Mouse (Mus musculus) midbrain, embryonic 11.5 days (tissue): ENCODE data around the gene Scml4. TPM values are rescaled to one million over a fixed set of nuclear protein-coding genes. Genes with fewer than 3 reads are reported as not detected.

Experiments
- ATAC-seq: fragments of 200-750 bp; cut with Nextera tagmentation; 2 replicates; pipeline ENCODE4 v1.8.0; 2017; ENCODE audit warnings: moderate TSS enrichment, moderate library complexity; ENCODE audit not compliant: low FRiP score
- DNase-seq: peaks from one replicate; pipeline ENCODE4 v3.0.0; 2015; ENCODE audit warnings: low spot score; ENCODE audit errors: missing footprints
- H3K27ac ChIP-seq: fragments of 300-500 bp; sonication (generic); 2 replicates; pipeline ENCODE4 v1.5.1; 2014; ENCODE audit warnings: low read depth, low read length
- H3K27me3 ChIP-seq: fragments of 300-500 bp; sonication (generic); 2 replicates; pipeline ENCODE4 v1.6.1; 2014; ENCODE audit warnings: mild to moderate bottlenecking, low read length, moderate library complexity, mixed read lengths; ENCODE audit not compliant: control insufficient read depth, insufficient read depth
- H3K36me3 ChIP-seq: fragments of 300-500 bp; sonication (generic); 2 replicates; pipeline ENCODE4 v1.6.1; 2014; ENCODE audit warnings: mild to moderate bottlenecking, low read length, moderate library complexity, mixed read lengths; ENCODE audit not compliant: control insufficient read depth, insufficient read depth
- H3K4me1 ChIP-seq: fragments of 300-500 bp; sonication (generic); 2 replicates; pipeline ENCODE4 v1.6.1; 2014; ENCODE audit warnings: low read length; ENCODE audit not compliant: control insufficient read depth, insufficient read depth
- H3K4me2 ChIP-seq: fragments of 300-500 bp; sonication (generic); 2 replicates; pipeline ENCODE4 v1.6.1; 2014; ENCODE audit warnings: mild to moderate bottlenecking, moderate library complexity
- H3K4me3 ChIP-seq: fragments of 300-500 bp; sonication (generic); 2 replicates; pipeline ENCODE4 v1.5.1; 2014; ENCODE audit warnings: low read depth, low read length
- H3K9ac ChIP-seq: fragments of 300-500 bp; sonication (generic); 2 replicates; pipeline ENCODE4 v1.6.1; 2014; ENCODE audit warnings: low read length
- H3K9me3 ChIP-seq: fragments of 300-500 bp; sonication (generic); 2 replicates; pipeline ENCODE4 v1.6.1; 2016; ENCODE audit warnings: low read length; ENCODE audit not compliant: control insufficient read depth
- WGBS: fragments of 180-500 bp; shearing (Covaris S2); extraction: QIAGEN DNeasy Blood & Tissue Kit; methylation state at CpG from one replicate; pipeline ENCODE4 v1.1.7; 2014; 5-methylcytosine and 5-hydroxymethylcytosine counted together
- polyA plus RNA-seq: library from polyadenylated mRNA; unstranded; fragments of >200 nt; fragmentation: Nextera tagmentation; extraction: Ambion mirVana; gene quantifications from 2 replicates; pipeline ENCODE4 v1.2.1, GENCODE M21; 2014

Gene Scml4
- polyA plus RNA-seq, 1 experiment from 2014 or later, result 1.1 TPM

GRCm38 (mm10) chr10:42978346-42978745 is 118.2 kb downstream of the Scml4 start:
- WGBS, result 53% methylated on average over 3 of the region's 3 CpGs

GRCm38 (mm10) chr10:42980999-42981757 is 121.0 kb downstream of the Scml4 start:
- DNase-seq (peak; percentile 82), ATAC-seq (no peak)
- Histone ChIP-seq H3K27me3 (no peaks in the 10 kb centered on the region; the same call in 1 of the 2 replicates), H3K4me2 (no peak overlapping the region), H3K9me3 (no peaks in the 10 kb centered on the region), H3K9ac (no peak overlapping the region), H3K27ac (no peak overlapping the region), H3K4me3 (no peak overlapping the region), H3K4me1 (no peaks in the 10 kb centered on the region), H3K36me3 (no peaks in the 10 kb centered on the region)
- WGBS, result 63% methylated on average over 7 of the region's 7 CpGs

More at GRCm38 (mm10) chr10:42978346-42978745, 118.2 kb downstream of the Scml4 start:
- H3K36me3 ChIP-seq, result no peaks in the 10 kb centered on the region
- no peak overlapping the region for H3K27ac ChIP-seq
- H3K9me3 ChIP-seq, result no peaks in the 10 kb centered on the region
- ATAC-seq (no peak), DNase-seq (peak; percentile 72)
- H3K4me1 ChIP-seq, result no peaks in the 10 kb centered on the region
- H3K4me3 ChIP-seq, result no peak overlapping the region
- no peak overlapping the region for H3K9ac ChIP-seq
- H3K4me2 ChIP-seq, result no peak overlapping the region
- H3K27me3 ChIP-seq, result peaks cover 2% of the 10 kb centered on the region; the same call in 1 of the 2 replicates

GRCm38 (mm10) chr10:42984886-42985285 is 124.7 kb downstream of the Scml4 start:
- ATAC-seq, result no peak
- Histone ChIP-seq H3K27me3 (no peaks in the 10 kb centered on the region), H3K9ac (no peak overlapping the region), H3K4me2 (no peak overlapping the region), H3K4me1 (peaks cover 3% of the 10 kb centered on the region; the same call in 1 of the 2 replicates), H3K27ac (no peak overlapping the region), H3K4me3 (no peak overlapping the region), H3K36me3 (no peaks in the 10 kb centered on the region), H3K9me3 (no peaks in the 10 kb centered on the region)
- WGBS, result 75% methylated on average over 4 of the region's 4 CpGs
- DNase-seq, result peak; percentile 35

- DNase-seq (peak; percentile 91), ATAC-seq (peak; percentile 74)
- H3K4me2 ChIP-seq, result no peak overlapping the region
- peaks cover 3% of the 10 kb centered on the region; the same call in 1 of the 2 replicates for H3K4me1 ChIP-seq
- 23% methylated on average over 6 of the region's 6 CpGs for WGBS
- H3K9ac ChIP-seq, result no peak overlapping the region
- H3K4me3 ChIP-seq, result no peak overlapping the region
- H3K27me3 ChIP-seq, result no peaks in the 10 kb centered on the region
- no peaks in the 10 kb centered on the region for H3K9me3 ChIP-seq
- H3K36me3 ChIP-seq, result no peaks in the 10 kb centered on the region
- H3K27ac ChIP-seq, result no peak overlapping the region
Observed at GRCm38 (mm10) chr10:42987594-42988052, 127.5 kb downstream of the Scml4 start.

- WGBS, result 62% methylated on average over 15 of the region's 15 CpGs
- Histone ChIP-seq H3K4me3 (no peak overlapping the region), H3K27ac (no peak overlapping the region), H3K4me1 (peaks cover 3% of the 10 kb centered on the region; the same call in 1 of the 2 replicates), H3K4me2 (no peak overlapping the region), H3K27me3 (no peaks in the 10 kb centered on the region), H3K9ac (no peak overlapping the region), H3K36me3 (no peaks in the 10 kb centered on the region), H3K9me3 (no peaks in the 10 kb centered on the region)
- no peak for DNase-seq
- ATAC-seq, result no peak
Observed at GRCm38 (mm10) chr10:42988627-42989026, 128.5 kb downstream of the Scml4 start.

- 31% methylated on average over 6 of the region's 6 CpGs for WGBS
- Histone ChIP-seq H3K4me3 (no peak overlapping the region), H3K36me3 (no peaks in the 10 kb centered on the region), H3K4me2 (no peak overlapping the region), H3K4me1 (peaks cover 10% of the 10 kb centered on the region), H3K9me3 (no peaks in the 10 kb centered on the region), H3K27me3 (no peaks in the 10 kb centered on the region), H3K9ac (no peak overlapping the region), H3K27ac (no peak overlapping the region)
- ATAC-seq, result no peak
- DNase-seq, result peak; percentile 95
Observed at GRCm38 (mm10) chr10:42989910-42990309, 129.7 kb downstream of the Scml4 start.

- Histone ChIP-seq H3K9me3 (no peaks in the 10 kb centered on the region), H3K27me3 (no peaks in the 10 kb centered on the region), H3K27ac (no peak overlapping the region), H3K4me1 (peaks cover 12% of the 10 kb centered on the region), H3K4me3 (no peak overlapping the region), H3K4me2 (no peak overlapping the region), H3K9ac (no peak overlapping the region), H3K36me3 (no peaks in the 10 kb centered on the region)
- ATAC-seq, result no peak
- no peak for DNase-seq
- WGBS, result 61% methylated on average over 9 of the region's 9 CpGs
Observed at GRCm38 (mm10) chr10:42991018-42991417, 130.8 kb downstream of the Scml4 start.

- no peak overlapping the region for H3K27ac ChIP-seq
Observed at GRCm38 (mm10) chr10:42994331-42994782, 134.2 kb downstream of the Scml4 start.

GRCm38 (mm10) chr10:42995484-42995895 is 135.3 kb downstream of the Scml4 start:
- 56% methylated on average over 13 of the region's 13 CpGs for WGBS
- DNase-seq, result no peak
- Histone ChIP-seq H3K9me3 (no peaks in the 10 kb centered on the region), H3K27ac (no peak overlapping the region), H3K4me1 (peaks cover 9% of the 10 kb centered on the region), H3K4me2 (no peak overlapping the region), H3K36me3 (no peaks in the 10 kb centered on the region), H3K27me3 (no peaks in the 10 kb centered on the region), H3K9ac (no peak overlapping the region), H3K4me3 (no peak overlapping the region)
- no peak for ATAC-seq

More at GRCm38 (mm10) chr10:42994331-42994782, 134.2 kb downstream of the Scml4 start:
- DNase-seq (no peak), ATAC-seq (no peak)
- no peak overlapping the region for H3K4me2 ChIP-seq
- no peaks in the 10 kb centered on the region for H3K36me3 ChIP-seq
- peaks cover 9% of the 10 kb centered on the region for H3K4me1 ChIP-seq
- no peak overlapping the region for H3K9ac ChIP-seq
- 23% methylated on average over 13 of the region's 13 CpGs for WGBS
- H3K27me3 ChIP-seq, result no peaks in the 10 kb centered on the region
- H3K4me3 ChIP-seq, result no peak overlapping the region
- H3K9me3 ChIP-seq, result no peaks in the 10 kb centered on the region
